Mouse (Mus musculus) small intestine, adult 2 months (tissue): ENCODE results near the gene Slc33a1.

Experiments used
- CTCF ChIP-seq: fragments of 200-500 bp; IDR thresholded peaks from 2 replicates; pipeline ENCODE4 v1.5.1; 2012; ENCODE audit warnings: low read depth, mild to moderate bottlenecking, control low read depth, inconsistent platforms, low read length, moderate library complexity, mixed read lengths; ENCODE audit not compliant: insufficient replicate concordance, insufficient read length; ENCODE audit errors: extremely low read depth
- POLR2A ChIP-seq: fragments of 200-500 bp; IDR thresholded peaks from 2 replicates; pipeline ENCODE4 v1.6.1; 2012; ENCODE audit warnings: low read depth, mild to moderate bottlenecking, control low read depth, inconsistent platforms, low read length, moderate library complexity

- no peak for TF ChIP-seq CTCF
- no peak for TF ChIP-seq POLR2A
These were observed 60.4 kb downstream of the Slc33a1 start for GRCm38 (mm10) chr3:63904157-63904556.
